Mouse (Mus musculus) liver, embryonic 11.5 days (tissue): ENCODE measurements around the gene Sh2d3c. TPM values are rescaled to one million over a fixed set of nuclear protein-coding genes. Genes with fewer than 3 reads are reported as not detected.
A peak's percentile ranks its signal among the peaks of the same experiment; 100 is the strongest.

ENCODE experiments used
- ATAC-seq: fragments of 200-750 bp; cut with Nextera tagmentation; replicated peaks from 2 replicates; pipeline ENCODE4 v1.8.0; 2017; ENCODE audit warnings: moderate number of reproducible peaks, mild to moderate bottlenecking, moderate TSS enrichment, moderate library complexity; ENCODE audit not compliant: low FRiP score
- DNase-seq: peaks from one replicate; pipeline ENCODE4 v3.0.0-alpha.2; 2017; ENCODE audit warnings: low spot score
- H3K27ac ChIP-seq: fragments of 300-500 bp; sonication (generic); 2 replicates; pipeline ENCODE4 v1.5.1; 2014; ENCODE audit warnings: mild to moderate bottlenecking, low read depth, low read length, control low read depth
- H3K27me3 ChIP-seq: fragments of 300-500 bp; sonication (generic); replicated peaks from 2 replicates; pipeline ENCODE4 v1.6.1; 2014; ENCODE audit warnings: low read length, mixed read lengths; ENCODE audit not compliant: control insufficient read depth, insufficient read depth
- H3K36me3 ChIP-seq: fragments of 300-500 bp; sonication (generic); 2 replicates; pipeline ENCODE4 v1.6.1; 2014; ENCODE audit warnings: mild to moderate bottlenecking, low read length, moderate library complexity, mixed read lengths; ENCODE audit not compliant: control insufficient read depth, insufficient read depth
- H3K4me1 ChIP-seq: fragments of 300-500 bp; sonication (generic); replicated peaks from 2 replicates; pipeline ENCODE4 v1.6.1; 2014; ENCODE audit warnings: low read length, mixed read lengths; ENCODE audit not compliant: control insufficient read depth, insufficient read depth
- H3K4me2 ChIP-seq: fragments of 300-500 bp; sonication (generic); 2 replicates; pipeline ENCODE4 v1.6.1; 2014; ENCODE audit warnings: mild to moderate bottlenecking, control low read depth, moderate library complexity
- H3K4me3 ChIP-seq: fragments of 300-500 bp; sonication (generic); 2 replicates; pipeline ENCODE4 v1.5.1; 2014; ENCODE audit warnings: low read depth, low read length, control low read depth
- H3K9ac ChIP-seq: fragments of 300-500 bp; sonication (generic); 2 replicates; pipeline ENCODE4 v1.6.1; 2014; ENCODE audit warnings: low read depth, low read length, control low read depth
- H3K9me3 ChIP-seq: fragments of 300-500 bp; sonication (generic); 2 replicates; pipeline ENCODE4 v1.6.1; 2016; ENCODE audit warnings: low read length, inconsistent platforms, mixed read lengths; ENCODE audit not compliant: control insufficient read depth
- WGBS: fragments of 180-500 bp; shearing (Covaris S2); extraction: QIAGEN DNeasy Blood & Tissue Kit; methylation state at CpG from one replicate; pipeline ENCODE4 v1.1.7; 2014; 5-methylcytosine and 5-hydroxymethylcytosine counted together
- polyA plus RNA-seq: library from polyadenylated mRNA; unstranded; fragments of >200 nt; fragmentation: Nextera tagmentation; extraction: Ambion mirVana; gene quantifications from 2 replicates; pipeline ENCODE4 v1.2.1, GENCODE M21; 2014

Gene Sh2d3c
- polyA plus RNA-seq, 1 experiment from 2014 or later = 13.4 TPM

DNA sequence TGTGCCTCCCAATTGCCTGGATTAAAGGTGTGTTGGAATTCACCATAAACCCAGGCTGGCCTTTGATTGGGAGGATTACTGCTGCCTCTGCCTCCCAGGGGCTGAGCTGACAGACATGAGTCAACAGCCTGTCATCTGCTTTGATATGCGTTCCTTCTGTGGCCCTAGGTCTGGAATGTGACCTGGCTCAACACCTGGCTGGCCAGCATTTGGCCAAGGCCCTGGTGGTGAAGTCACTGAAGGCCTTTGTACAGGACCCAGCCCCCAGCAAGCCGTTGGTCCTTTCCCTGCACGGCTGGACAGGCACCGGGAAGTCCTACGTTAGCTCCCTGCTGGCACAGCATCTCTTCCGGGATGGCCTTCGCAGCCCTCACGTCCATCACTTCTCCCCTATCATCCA is 37.6 kb downstream of the Sh2d3c start:
- peaks cover 12% of the 10 kb centered on the region for H3K36me3 ChIP-seq
- H3K9me3 ChIP-seq = no peaks in the 10 kb centered on the region
- no peaks in the 10 kb centered on the region for H3K27me3 ChIP-seq
- H3K4me2 ChIP-seq = no peak overlapping the region
- no peak for ATAC-seq
- H3K9ac ChIP-seq = no peak overlapping the region
- no peak overlapping the region for H3K4me3 ChIP-seq
- no peak overlapping the region for H3K27ac ChIP-seq
- DNase-seq = no peak
- H3K4me1 ChIP-seq = no peaks in the 10 kb centered on the region
- 77% methylated on average over 8 of the region's 8 CpGs for WGBS

DNA sequence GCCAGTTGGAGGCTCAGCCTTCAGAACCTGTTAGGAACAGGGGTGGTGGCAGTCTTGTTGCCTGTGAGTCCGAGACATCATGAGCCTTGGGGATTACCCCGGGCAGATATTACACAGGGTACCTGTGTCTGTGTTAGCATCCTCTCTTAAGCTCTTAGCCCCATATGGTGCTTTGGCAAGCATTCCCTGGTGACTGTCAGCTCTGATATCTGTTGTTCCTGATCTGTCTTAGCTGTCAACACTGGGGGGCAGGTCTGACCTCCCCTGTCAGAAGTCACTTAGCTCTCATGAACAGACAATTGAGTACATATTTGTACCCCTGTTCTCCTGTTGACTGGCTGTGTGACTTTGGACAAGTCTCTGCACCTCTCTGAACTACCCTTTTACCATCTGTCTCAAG is 38.1 kb downstream of the Sh2d3c start:
- Histone ChIP-seq H3K27me3 (no peaks in the 10 kb centered on the region), H3K9ac (no peak overlapping the region), H3K9me3 (no peaks in the 10 kb centered on the region), H3K4me1 (no peaks in the 10 kb centered on the region), H3K36me3 (peaks cover 12% of the 10 kb centered on the region), H3K4me3 (no peak overlapping the region), H3K4me2 (no peak overlapping the region), H3K27ac (no peak overlapping the region)
- ATAC-seq (no peak), DNase-seq (no peak)
- 85% methylated on average over 2 of the region's 2 CpGs for WGBS

DNA sequence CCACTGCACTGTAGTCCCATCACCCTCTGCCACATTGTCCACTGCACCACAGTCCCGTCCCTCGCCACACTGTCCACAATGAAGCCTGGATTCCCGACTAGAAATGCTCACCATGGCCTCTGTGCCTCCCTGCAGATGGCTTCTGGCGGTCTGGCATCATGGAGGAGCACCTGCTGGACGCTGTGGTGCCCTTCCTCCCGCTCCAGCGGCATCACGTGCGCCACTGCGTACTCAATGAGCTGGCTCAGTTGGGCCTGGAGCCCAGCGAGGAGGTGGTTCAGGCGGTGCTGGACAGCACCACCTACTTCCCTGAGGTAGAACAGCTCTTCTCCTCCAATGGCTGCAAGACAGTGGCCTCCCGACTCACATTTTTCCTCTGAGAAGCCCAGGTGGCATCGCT is 40.5 kb downstream of the Sh2d3c start:
- Histone ChIP-seq H3K27ac (no peak overlapping the region), H3K9ac (no peak overlapping the region), H3K4me1 (no peaks in the 10 kb centered on the region), H3K36me3 (peaks cover 12% of the 10 kb centered on the region), H3K9me3 (no peaks in the 10 kb centered on the region), H3K4me3 (no peak overlapping the region), H3K4me2 (no peak overlapping the region), H3K27me3 (no peaks in the 10 kb centered on the region)
- ATAC-seq = no peak
- 86% methylated on average over 14 of the region's 14 CpGs for WGBS
- DNase-seq = no peak

DNA sequence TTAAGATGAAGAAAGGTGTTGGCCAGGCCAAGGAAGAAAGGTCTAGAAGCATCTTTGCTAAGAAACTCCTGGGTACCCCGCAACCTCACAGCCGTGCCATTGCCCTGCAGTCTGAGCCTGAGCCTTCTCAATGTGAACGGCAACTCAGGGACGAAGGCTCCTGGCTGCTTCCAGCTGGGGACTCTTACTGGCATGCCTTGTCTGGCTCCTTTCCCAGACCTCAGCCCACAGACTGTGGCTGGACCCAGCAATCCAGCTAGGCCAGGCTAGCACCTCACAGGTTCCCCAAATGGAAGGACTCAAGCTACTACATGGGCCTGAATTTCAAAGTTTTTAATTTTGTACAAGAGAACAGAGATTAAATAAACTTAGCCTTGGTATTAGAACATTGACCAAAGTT is 41.0 kb downstream of the Sh2d3c start:
- Histone ChIP-seq H3K9ac (no peak overlapping the region), H3K27me3 (no peaks in the 10 kb centered on the region), H3K4me2 (no peak overlapping the region), H3K4me3 (no peak overlapping the region), H3K4me1 (0 out of 2 replicates have a peak, but pooled peaks cover 3% of the 10 kb centered on the region), H3K27ac (no peak overlapping the region), H3K9me3 (no peaks in the 10 kb centered on the region), H3K36me3 (peaks cover 12% of the 10 kb centered on the region)
- ATAC-seq (no peak), DNase-seq (no peak)
- 87% methylated on average over 4 of the region's 4 CpGs for whole genome bisulfite sequencing

GRCm38 (mm10) chr2:32763353-32763752 is 42.5 kb downstream of the Sh2d3c start:
- ATAC-seq (no peak), DNase-seq (no peak)
- Histone ChIP-seq H3K4me3 (no peak overlapping the region), H3K36me3 (peaks cover 12% of the 10 kb centered on the region), H3K9ac (no peak overlapping the region), H3K27ac (no peak overlapping the region), H3K27me3 (no peaks in the 10 kb centered on the region), H3K4me1 (peaks cover 11% of the 10 kb centered on the region; the same call in 1 of the 2 replicates), H3K9me3 (no peaks in the 10 kb centered on the region), H3K4me2 (no peak overlapping the region)
- 62% methylated on average over 3 of the region's 3 CpGs for WGBS

- no peaks in the 10 kb centered on the region for H3K9me3 ChIP-seq
- H3K9ac ChIP-seq = no peak overlapping the region
- WGBS = 72% methylated on average over 12 of the region's 12 CpGs
- H3K4me2 ChIP-seq = no peak overlapping the region
- H3K36me3 ChIP-seq = peaks cover 2% of the 10 kb centered on the region; the same call in 1 of the 2 replicates
- peaks cover 29% of the 10 kb centered on the region for H3K4me1 ChIP-seq
- ATAC-seq = no peak
- H3K27ac ChIP-seq = no peak overlapping the region
- no peak for DNase-seq
- no peaks in the 10 kb centered on the region for H3K27me3 ChIP-seq
- no peak overlapping the region for H3K4me3 ChIP-seq
Measured at GRCm38 (mm10) chr2:32767241-32767640, 46.4 kb downstream of the Sh2d3c start.

DNA sequence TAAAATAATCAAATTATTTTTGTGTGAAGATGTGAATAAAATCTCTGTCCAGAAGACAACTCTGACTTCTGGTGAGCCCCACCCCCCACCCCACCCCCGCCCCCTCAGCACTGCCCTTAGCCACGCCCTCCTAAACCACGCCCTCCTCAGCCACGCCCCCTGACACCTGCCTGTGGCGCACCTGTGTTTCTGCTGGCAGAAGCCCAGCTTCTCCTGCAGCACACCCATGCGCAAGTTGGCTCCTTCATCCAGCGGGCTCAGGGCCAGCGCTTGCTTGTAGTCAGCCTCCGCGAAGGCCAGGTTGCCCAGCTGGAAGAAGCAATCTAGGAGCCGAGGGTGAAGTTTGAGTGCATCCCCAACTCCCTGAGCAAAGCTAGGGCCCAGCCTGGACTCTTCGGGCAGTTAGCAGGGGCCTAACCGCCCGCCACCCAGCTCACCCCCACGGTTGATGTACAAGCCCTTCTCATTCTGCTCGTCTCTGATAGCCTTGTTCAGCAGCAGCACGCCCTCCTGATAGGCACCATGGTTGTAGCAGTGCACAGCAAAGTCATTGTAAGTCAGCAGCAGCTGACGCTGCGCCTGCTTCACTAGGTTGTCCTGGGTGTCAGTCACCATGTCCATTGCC is 47.9 kb downstream of the Sh2d3c start:
- DNase-seq (peak; percentile 45), ATAC-seq (peak; percentile 85)
- no peak overlapping the region for H3K9ac ChIP-seq
- peak overlapping the region; percentile 64; the same call in 1 of the 2 replicates for H3K27ac ChIP-seq
- WGBS = 40% methylated on average over 19 of the region's 19 CpGs
- H3K4me3 ChIP-seq = no peak overlapping the region
- H3K36me3 ChIP-seq = no peaks in the 10 kb centered on the region
- H3K27me3 ChIP-seq = no peaks in the 10 kb centered on the region
- peak overlapping the region; percentile 51 for H3K4me2 ChIP-seq
- no peaks in the 10 kb centered on the region for H3K9me3 ChIP-seq
- peaks cover 29% of the 10 kb centered on the region for H3K4me1 ChIP-seq

DNA sequence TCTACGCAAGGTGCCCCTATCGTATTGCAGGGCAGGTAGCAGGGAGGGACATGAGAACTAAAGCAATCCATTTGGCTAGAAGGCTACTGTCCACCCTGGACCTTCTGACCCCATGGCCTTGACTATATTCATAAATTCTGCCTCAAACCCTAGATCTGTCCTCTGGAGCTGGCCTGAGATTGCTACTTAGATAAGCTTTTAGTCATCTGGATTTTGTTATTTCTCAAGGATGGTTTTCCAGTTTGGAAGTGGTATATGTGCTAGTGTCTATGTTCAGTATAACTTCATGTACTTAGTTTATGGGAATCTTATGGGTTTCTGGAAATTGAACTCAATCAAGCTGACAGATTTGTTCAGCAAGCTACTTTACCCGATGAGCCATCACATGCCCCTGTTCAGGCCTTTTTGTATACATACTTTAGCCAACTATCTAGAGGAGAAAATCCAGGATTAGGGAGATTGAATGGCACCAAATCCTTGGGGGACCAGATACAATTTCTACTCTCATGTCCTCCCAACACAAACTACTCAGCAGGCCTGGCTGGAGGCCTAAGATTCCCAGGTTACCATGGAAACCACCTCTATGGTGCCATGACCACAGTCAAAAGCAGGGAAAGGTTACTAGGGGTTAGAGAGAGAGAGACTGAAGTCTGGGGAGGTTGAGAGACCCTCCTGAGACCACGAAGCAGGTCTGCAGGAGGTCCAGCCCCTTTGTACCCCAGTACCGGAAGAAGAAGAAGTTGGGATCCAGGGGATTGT is 48.7 kb downstream of the Sh2d3c start:
- Histone ChIP-seq H3K4me3 (no peak overlapping the region), H3K27ac (peak overlapping the region; percentile 64; the same call in 1 of the 2 replicates), H3K9ac (no peak overlapping the region), H3K27me3 (no peaks in the 10 kb centered on the region), H3K9me3 (no peaks in the 10 kb centered on the region), H3K36me3 (no peaks in the 10 kb centered on the region), H3K4me1 (peaks cover 29% of the 10 kb centered on the region), H3K4me2 (no peak overlapping the region)
- 81% methylated on average over 5 of the region's 5 CpGs for WGBS
- DNase-seq = no peak
- no peak for ATAC-seq

DNA sequence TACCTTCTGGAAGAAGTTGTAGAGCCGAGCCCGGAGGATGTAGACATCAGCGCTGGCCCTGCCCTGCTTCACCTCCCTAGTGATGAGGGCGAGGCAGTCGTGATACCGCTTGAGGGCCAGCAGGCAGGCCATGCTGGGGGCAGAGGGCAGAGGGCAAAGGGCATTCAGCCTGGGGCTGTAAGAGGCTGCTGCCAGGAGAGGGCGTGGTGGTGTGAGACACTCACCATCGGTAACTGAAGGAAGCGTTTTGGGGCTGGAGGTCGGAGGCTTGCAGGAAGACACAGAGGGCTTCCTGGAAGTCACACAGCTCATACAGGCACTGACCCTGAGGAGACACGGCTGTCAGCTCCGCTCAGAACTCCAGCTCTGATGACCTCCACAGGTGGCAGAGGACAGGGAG is 51.0 kb downstream of the Sh2d3c start:
- Histone ChIP-seq H3K9me3 (no peaks in the 10 kb centered on the region), H3K4me2 (0 out of 2 replicates have a peak overlapping the region, but pooled peaks have one; percentile 18), H3K4me3 (no peak overlapping the region), H3K27ac (no peak overlapping the region), H3K27me3 (no peaks in the 10 kb centered on the region), H3K4me1 (peaks cover 31% of the 10 kb centered on the region), H3K36me3 (no peaks in the 10 kb centered on the region), H3K9ac (0 out of 2 replicates have a peak overlapping the region, but pooled peaks have one; percentile 18)
- ATAC-seq (no peak), DNase-seq (peak; percentile 45)
- WGBS = 19% methylated on average over 12 of the region's 12 CpGs
